Mouse (Mus musculus) heart, embryonic 16.5 days (tissue): ENCODE measurements around the gene Gtf3c2. TPM values are rescaled to one million over a fixed set of nuclear protein-coding genes. Genes with fewer than 3 reads are reported as not detected.
"Not testable (repeated sequence)": the region's sequence is repeated elsewhere in the genome, so short reads cannot be mapped to it uniquely, and the experiment has no call there.

Source experiments
- ATAC-seq: fragments of 200-750 bp; cut with Nextera tagmentation; replicated peaks from 2 replicates; pipeline ENCODE4 v1.8.0; 2017; ENCODE audit warnings: moderate number of reproducible peaks; ENCODE audit not compliant: insufficient read depth, low FRiP score; ENCODE audit errors: extremely low read depth
- H3K27ac ChIP-seq: fragments of 300-500 bp; sonication (generic); 2 replicates; pipeline ENCODE4 v1.5.1; 2014; ENCODE audit warnings: mild to moderate bottlenecking, low read length, control low read depth, moderate library complexity
- H3K27me3 ChIP-seq: fragments of 300-500 bp; sonication (generic); 2 replicates; pipeline ENCODE4 v1.6.1; 2014; ENCODE audit warnings: low read length, mixed read lengths; ENCODE audit not compliant: control insufficient read depth, insufficient read depth
- H3K36me3 ChIP-seq: fragments of 300-500 bp; sonication (generic); 2 replicates; pipeline ENCODE4 v1.6.1; 2014; ENCODE audit not compliant: control insufficient read depth, insufficient read depth
- H3K4me1 ChIP-seq: fragments of 300-500 bp; sonication (generic); 2 replicates; pipeline ENCODE4 v1.6.1; 2014; ENCODE audit warnings: low read length, mixed read lengths; ENCODE audit not compliant: control insufficient read depth, insufficient read depth
- H3K4me2 ChIP-seq: fragments of 300-500 bp; sonication (generic); 2 replicates; pipeline ENCODE4 v1.6.1; 2014; ENCODE audit warnings: low read depth, mild to moderate bottlenecking, control low read depth, low read length
- H3K4me3 ChIP-seq: fragments of 300-500 bp; sonication (generic); 2 replicates; pipeline ENCODE4 v1.5.1; 2014; ENCODE audit warnings: mild to moderate bottlenecking, control low read depth, low read length
- H3K9ac ChIP-seq: fragments of 300-500 bp; sonication (generic); 2 replicates; pipeline ENCODE4 v1.6.1; 2014; ENCODE audit warnings: low read length, control low read depth
- H3K9me3 ChIP-seq: fragments of 300-500 bp; sonication (generic); replicated peaks from 2 replicates; pipeline ENCODE4 v1.6.1; 2016; ENCODE audit warnings: low read length; ENCODE audit not compliant: control insufficient read depth
- WGBS: fragments of 180-500 bp; shearing (Covaris S2); extraction: QIAGEN DNeasy Blood & Tissue Kit; methylation state at CpG from one replicate; pipeline ENCODE4 v1.1.7; 2014; 5-methylcytosine and 5-hydroxymethylcytosine counted together
- polyA plus RNA-seq: library from polyadenylated mRNA; unstranded; fragments of >200 nt; fragmentation: Nextera tagmentation; extraction: Ambion mirVana; gene quantifications from 2 replicates; pipeline ENCODE4 v1.2.1, GENCODE M21; 2015

Gtf3c2 gene
- polyA plus RNA-seq, 1 experiment from 2014 or later = 39.7 TPM

GRCm38 (mm10) chr5:31218294-31218693 is 38.4 kb upstream of the Gtf3c2 start:
- Histone ChIP-seq H3K4me3 (no peak overlapping the region), H3K4me2 (peak overlapping the region; percentile 71; the same call in 1 of the 2 replicates), H3K4me1 (peaks cover 20% of the 10 kb centered on the region), H3K27me3 (no peaks in the 10 kb centered on the region), H3K9ac (no peak overlapping the region), H3K9me3 (no peaks in the 10 kb centered on the region), H3K36me3 (no peaks in the 10 kb centered on the region), H3K27ac (no peak overlapping the region)
- 50% methylated on average over 7 of the region's 7 CpGs for WGBS
- ATAC-seq = no peak

GRCm38 (mm10) chr5:31216554-31216953 is 36.6 kb upstream of the Gtf3c2 start:
- H3K9ac ChIP-seq, H3K36me3 ChIP-seq, H3K4me3 ChIP-seq, H3K27me3 ChIP-seq, H3K9me3 ChIP-seq, H3K4me2 ChIP-seq, H3K27ac ChIP-seq, ATAC-seq: not testable (repeated sequence)
- H3K4me1 ChIP-seq = peaks cover 18% of the 10 kb centered on the region
- WGBS = 88% methylated on average over 6 of the region's 6 CpGs

GRCm38 (mm10) chr5:31204421-31204820 is 24.5 kb upstream of the Gtf3c2 start:
- Histone ChIP-seq H3K36me3 (peaks cover 57% of the 10 kb centered on the region), H3K27me3 (no peaks in the 10 kb centered on the region), H3K4me1 (peaks cover 14% of the 10 kb centered on the region), H3K4me3 (no peak overlapping the region), H3K9ac (no peak overlapping the region), H3K4me2 (no peak overlapping the region), H3K27ac (no peak overlapping the region), H3K9me3 (peaks cover 4% of the 10 kb centered on the region)
- 86% methylated on average over 6 of the region's 6 CpGs for WGBS
- ATAC-seq = no peak

GRCm38 (mm10) chr5:31203866-31204265 is 23.9 kb upstream of the Gtf3c2 start:
- Histone ChIP-seq H3K4me1 (peaks cover 14% of the 10 kb centered on the region), H3K27ac (no peak overlapping the region), H3K4me3 (no peak overlapping the region), H3K9me3 (peaks cover 4% of the 10 kb centered on the region), H3K4me2 (no peak overlapping the region), H3K36me3 (peaks cover 63% of the 10 kb centered on the region), H3K27me3 (no peaks in the 10 kb centered on the region), H3K9ac (no peak overlapping the region)
- whole genome bisulfite sequencing = 87% methylated on average over 2 of the region's 2 CpGs
- ATAC-seq = no peak

- Histone ChIP-seq H3K27me3 (no peaks in the 10 kb centered on the region), H3K4me3 (peak overlapping the region; percentile 72), H3K4me2 (peak overlapping the region; percentile 88), H3K9ac (peak overlapping the region; percentile 82; the same call in 1 of the 2 replicates), H3K9me3 (peaks cover 4% of the 10 kb centered on the region), H3K36me3 (peaks cover 72% of the 10 kb centered on the region), H3K4me1 (peaks cover 14% of the 10 kb centered on the region), H3K27ac (peak overlapping the region; percentile 85)
- no peak for ATAC-seq
- 81% methylated on average over 7 of the region's 7 CpGs for WGBS
Measured at GRCm38 (mm10) chr5:31202933-31203332, 23.0 kb upstream of the Gtf3c2 start.

- Histone ChIP-seq H3K9ac (peak within 1 kb of the TSS; percentile 83), H3K27ac (peak within 1 kb of the TSS; percentile 85), H3K4me2 (peak within 1 kb of the TSS; percentile 88), H3K4me3 (peak within 1 kb of the TSS; percentile 72), H3K4me1 (peaks cover 14% of the 10 kb centered on the region), H3K27me3 (no peaks in the 10 kb centered on the region), H3K36me3 (peaks cover 71% of the 10 kb centered on the region), H3K9me3 (peaks cover 4% of the 10 kb centered on the region)
- ATAC-seq = peak; percentile 97
- under 1% methylated on average over 53 of the region's 53 CpGs for WGBS
Measured at GRCm38 (mm10) chr5:31201742-31202590, 22.0 kb upstream of the Gtf3c2 start, which contains the start of gene Zfp513. Gene Zfp513 (minus strand): TSS chr5:31202303.

DNA sequence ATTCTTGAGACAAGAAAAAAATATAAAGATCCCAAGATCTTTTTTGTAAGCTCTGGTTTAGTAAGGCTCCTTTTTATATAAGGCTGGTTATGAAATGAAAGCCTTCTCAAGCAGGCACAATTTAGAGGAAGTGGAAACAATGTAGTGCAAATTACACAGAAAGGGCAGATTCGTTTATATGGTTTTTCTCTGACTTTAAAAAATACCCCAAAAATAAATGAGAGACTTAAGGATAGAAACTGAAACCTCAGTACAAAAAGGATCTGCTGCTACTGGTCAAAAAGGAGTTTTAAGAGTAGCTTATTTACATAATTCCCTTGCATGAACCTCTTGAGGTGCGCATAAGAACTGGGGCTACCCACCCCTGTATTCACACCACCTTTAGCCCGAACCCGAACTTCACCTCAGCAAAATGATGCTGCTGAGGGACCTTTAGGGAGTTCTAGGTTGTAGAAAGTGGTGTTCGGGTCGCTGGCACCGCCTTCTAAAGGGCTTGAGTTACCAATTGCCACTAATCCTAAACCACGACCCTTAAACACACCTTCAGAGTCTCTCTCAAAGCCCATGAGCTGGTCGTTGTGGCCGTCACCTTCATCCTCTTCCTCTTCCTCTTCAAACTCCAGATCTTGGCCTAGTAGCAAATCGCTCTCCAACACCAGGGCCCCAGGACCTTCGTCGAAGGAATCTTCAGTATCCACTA is 21.2 kb upstream of the Gtf3c2 start:
- Histone ChIP-seq H3K36me3 (peaks cover 74% of the 10 kb centered on the region), H3K4me2 (peak overlapping the region; percentile 78), H3K4me1 (peaks cover 14% of the 10 kb centered on the region), H3K9me3 (peaks cover 4% of the 10 kb centered on the region), H3K9ac (peak overlapping the region; percentile 83), H3K27ac (peak overlapping the region; percentile 62), H3K27me3 (no peaks in the 10 kb centered on the region), H3K4me3 (peak overlapping the region; percentile 72)
- 11% methylated on average over 13 of the region's 13 CpGs for WGBS
- ATAC-seq = no peak

- H3K4me3 ChIP-seq = no peak overlapping the region
- peak overlapping the region; percentile 7; the same call in 1 of the 2 replicates for H3K9ac ChIP-seq
- no peak overlapping the region for H3K27ac ChIP-seq
- 86% methylated on average over 27 of the region's 27 CpGs for WGBS
- H3K9me3 ChIP-seq = peaks cover 4% of the 10 kb centered on the region
- no peaks in the 10 kb centered on the region for H3K27me3 ChIP-seq
- H3K36me3 ChIP-seq = peaks cover 75% of the 10 kb centered on the region
- no peak for ATAC-seq
- H3K4me2 ChIP-seq = peak overlapping the region; percentile 78; the same call in 1 of the 2 replicates
- H3K4me1 ChIP-seq = peaks cover 14% of the 10 kb centered on the region
Measured at GRCm38 (mm10) chr5:31200327-31200768, 20.4 kb upstream of the Gtf3c2 start.

DNA sequence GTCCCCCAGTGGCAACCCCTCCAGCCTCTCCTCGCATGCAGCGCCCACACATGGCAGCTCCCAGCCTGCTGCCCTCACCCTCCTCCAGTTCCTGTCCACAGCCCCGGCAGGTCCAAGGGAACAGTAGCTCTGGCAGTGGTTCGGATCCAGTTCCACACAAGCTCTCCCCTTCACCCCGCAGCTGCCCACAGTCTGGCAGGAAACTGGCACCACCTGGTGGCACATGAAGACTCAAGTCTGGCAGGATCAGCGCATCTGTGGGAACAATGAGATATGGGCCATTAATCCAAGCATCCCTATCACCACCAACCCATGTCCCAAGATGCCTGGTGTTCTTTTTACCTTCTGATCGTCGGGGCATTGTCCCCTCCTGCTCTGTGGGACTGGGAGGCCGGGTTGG is 19.9 kb upstream of the Gtf3c2 start:
- H3K36me3 ChIP-seq = peaks cover 75% of the 10 kb centered on the region
- peaks cover 4% of the 10 kb centered on the region for H3K9me3 ChIP-seq
- H3K4me1 ChIP-seq = peaks cover 14% of the 10 kb centered on the region
- no peak overlapping the region for H3K4me2 ChIP-seq
- ATAC-seq = no peak
- no peak overlapping the region for H3K9ac ChIP-seq
- H3K27ac ChIP-seq = no peak overlapping the region
- 76% methylated on average over 9 of the region's 9 CpGs for WGBS
- H3K4me3 ChIP-seq = no peak overlapping the region
- no peaks in the 10 kb centered on the region for H3K27me3 ChIP-seq
